20 mouse cellular contexts compared by ENCODE assay signal in genomic region chr11:23664232-23664631, GRCm38 (mm10). TPM values are rescaled to one million over a fixed set of nuclear protein-coding genes. Genes with fewer than 3 reads are reported as not detected.
DNase-seq lines count a peak whose midpoint lies in the region; ATAC-seq and TF ChIP-seq lines count a peak whose summit lies in the region.
"Had no signal": no experiment of that assay in that cellular context is flagged by ENCODE, and none has a peak within 500 bp of the region (broad histone marks: within the 10 kb centered on the region; RNA-seq: fewer than 3 reads in every experiment).

No protein-coding gene starts in this region.

- peak overlapping the region; percentile 32; the same call in 1 of the 2 replicates for H3K4me2 ChIP-seq in liver, embryonic 12.5 days

- DNase-seq in gastrocnemius, adult 2 months = no peak
- DNase-seq in gastrocnemius, adult 18-20 months (ENCODE audit: low spot score) = no peak
- DNase-seq in liver, adult 2 months (ENCODE audit: extremely low read depth, low read depth, low spot score) = peak; percentile 39
- DNase-seq in liver (no peak), NIH3T3 (ENCODE audit: low read depth) (peak; percentile 16)
- no peak for DNase-seq in gastrocnemius, postnatal 4 days (ENCODE audit: low spot score in 2 of 2)
- DNase-seq: adrenal gland, adult 8-10 months; B cell, adult 2 months; cerebellum, adult 8-10 months; gastrocnemius, postnatal 36 days; kidney, adult 11 months; kidney, postnatal 14 days; lung, adult 18-20 months; lung, postnatal 4 days; spleen, adult 18-20 months; thymus, adult 18-20 months had no signal

- intact Hi-C loops in gastrocnemius, adult 2 months (cut with DNase I) = loop anchor here (2.0 to 10.0 kb wide), 3 partner anchors 31 to 169 kb away; partner anchors contain the start of genes 0610010F05Rik, Ahsa2 and Rel

- no peak for TF ChIP-seq CTCF in gastrocnemius, adult 2 months (IDR thresholded peaks at IDR 0.05)
- no peak for TF ChIP-seq CTCF in liver, adult 2 months (IDR thresholded peaks at IDR 0.05; ENCODE audit: low read depth, low read length)

- no peak for TF ChIP-seq POLR2A in liver, adult 2 months (IDR thresholded peaks at IDR 0.05; ENCODE audit: extremely low read depth, insufficient read depth, low read length)

- no peak overlapping the region for H3K9ac ChIP-seq in liver, adult 2 months (ENCODE audit: low read depth, low read length)
- H3K9ac ChIP-seq in liver, embryonic 12.5 days = no peak overlapping the region

- H3K9me3 ChIP-seq in liver, embryonic 12.5 days (replicated peaks) = no peaks in the 10 kb centered on the region
- H3K9me3 ChIP-seq: embryonic facial prominence, embryonic 12.5 days had no signal

- peak overlapping the region; percentile 93; the same call in 1 of the 2 replicates for H3K27ac ChIP-seq in gastrocnemius, adult 2 months
- no peak overlapping the region for H3K27ac ChIP-seq in liver, adult 2 months (replicated peaks; ENCODE audit: insufficient read depth, low read depth, low read length)
- H3K27ac ChIP-seq in liver, embryonic 12.5 days = no peak overlapping the region
- H3K27ac ChIP-seq: embryonic facial prominence, embryonic 12.5 days had no signal

- H3K36me3 ChIP-seq in liver, adult 2 months (ENCODE audit: control insufficient read depth, insufficient read depth, low read length) = peaks cover 2% of the 10 kb centered on the region; the same call in 1 of the 2 replicates
- H3K36me3 ChIP-seq in liver, embryonic 12.5 days = peaks cover 4% of the 10 kb centered on the region; the same call in 1 of the 2 replicates
- H3K36me3 ChIP-seq: embryonic facial prominence, embryonic 12.5 days had no signal

- no peaks in the 10 kb centered on the region for H3K27me3 ChIP-seq in liver, adult 2 months (ENCODE audit: control insufficient read depth, insufficient read depth, low read length)
- no peaks in the 10 kb centered on the region for H3K27me3 ChIP-seq in liver, embryonic 12.5 days (replicated peaks)
- H3K27me3 ChIP-seq: embryonic facial prominence, embryonic 12.5 days had no signal

- ATAC-seq in liver, embryonic 12.5 days = no peak
- ATAC-seq in frontal cortex, adult (ENCODE audit: low TSS enrichment) = no peak
- ATAC-seq: hindbrain, postnatal 0 days had no signal

- H3K4me3 ChIP-seq in gastrocnemius, adult 2 months = peak overlapping the region; percentile 74
- no peak overlapping the region for H3K4me3 ChIP-seq in liver, adult 2 months (ENCODE audit: insufficient read depth, low read depth, low read length)
- no peak overlapping the region for H3K4me3 ChIP-seq in liver, embryonic 12.5 days

- peaks cover 11% of the 10 kb centered on the region; the same call in 1 of the 2 replicates for H3K79me2 ChIP-seq in liver, adult 2 months (ENCODE audit: control insufficient read depth, insufficient read depth, low read length)

- peaks cover 10% of the 10 kb centered on the region for H3K4me1 ChIP-seq in liver, adult 2 months (ENCODE audit: control insufficient read depth, insufficient read depth, low read length)
- peaks cover 17% of the 10 kb centered on the region for H3K4me1 ChIP-seq in liver, embryonic 12.5 days

RNA-seq across cellular contexts. Expression of gene Pus10, which starts 1.2 kb away (rescaled TPM):
- total RNA-seq in gastrocnemius, adult 2 months (2021) = 10 to 100 TPM; 15.5 to 16.9 TPM
- total RNA-seq in gastrocnemius, adult 18-20 months (2021) = 10 to 100 TPM; 13.7 to 17.9 TPM
- total RNA-seq in liver, adult 2 months (2014; rRNA removed) = 15.8 and 21.6 TPM in 2 replicates
- polyA plus RNA-seq in liver, adult 2 months (2012; rRNA removed) = 1.7 and 2.1 TPM in 2 replicates
- 21.8 and 22.6 TPM in 2 replicates for polyA plus RNA-seq in liver, embryonic 12.5 days (2016; fragmentation: Nextera tagmentation; extraction: Ambion mirVana)
- total RNA-seq in gastrocnemius, postnatal 4 days (2021) = 10 to 100 TPM; 13.3 to 15.9 TPM

RNA-seq across cellular contexts. Expression of gene Pex13, which starts 1.5 kb away (rescaled TPM):
- total RNA-seq in gastrocnemius, adult 2 months (2021) = 10 to 100 TPM; 19.6 to 27.0 TPM
- total RNA-seq in gastrocnemius, adult 18-20 months (2021) = 10 to 100 TPM; 19.0 to 21.0 TPM
- total RNA-seq in liver, adult 2 months (2014; rRNA removed) = 28.9 and 29.4 TPM in 2 replicates
- polyA plus RNA-seq in liver, adult 2 months (2012; rRNA removed) = 11.5 and 18.1 TPM in 2 replicates
- 15.0 and 18.0 TPM in 2 replicates for polyA plus RNA-seq in liver, embryonic 12.5 days (2016; fragmentation: Nextera tagmentation; extraction: Ambion mirVana)
- total RNA-seq in gastrocnemius, postnatal 4 days (2021) = 10 to 100 TPM; 23.9 to 25.2 TPM

RNA-seq across cellular contexts. Expression of gene 0610010F05Rik, which starts 30.8 kb away (rescaled TPM):
- total RNA-seq in gastrocnemius, adult 2 months (2021) = 10 to 100 TPM; 12.4 to 14.2 TPM
- 10 to 100 TPM; 11.7 to 12.7 TPM for total RNA-seq in gastrocnemius, adult 18-20 months (2021)
- total RNA-seq in liver, adult 2 months (2014; rRNA removed) = 12.5 and 13.6 TPM in 2 replicates
- 1.3 and 1.7 TPM in 2 replicates for polyA plus RNA-seq in liver, adult 2 months (2012; rRNA removed)
- 17.0 and 18.1 TPM in 2 replicates for polyA plus RNA-seq in liver, embryonic 12.5 days (2016; fragmentation: Nextera tagmentation; extraction: Ambion mirVana)
- 10 to 100 TPM; 11.4 to 14.9 TPM for total RNA-seq in gastrocnemius, postnatal 4 days (2021)

Comparison
In these comparisons a context has a peak if more than half of its experiments do, and no peak if none do; other contexts are left out.
1. DNase-seq: peak in liver, adult 2 months (single experiment) and NIH3T3 (single experiment); none in gastrocnemius, adult 2 months (single experiment), gastrocnemius, adult 18-20 months (single experiment), liver (single experiment) and gastrocnemius, postnatal 4 days (0 of 2).